Mouse (Mus musculus): ENCODE measurements around the gene Sync. TPM values are rescaled to one million over a fixed set of nuclear protein-coding genes. Genes with fewer than 3 reads are reported as not detected.

Sync gene
- polyA plus RNA-seq, 1 experiment: 0.90 TPM

DNA sequence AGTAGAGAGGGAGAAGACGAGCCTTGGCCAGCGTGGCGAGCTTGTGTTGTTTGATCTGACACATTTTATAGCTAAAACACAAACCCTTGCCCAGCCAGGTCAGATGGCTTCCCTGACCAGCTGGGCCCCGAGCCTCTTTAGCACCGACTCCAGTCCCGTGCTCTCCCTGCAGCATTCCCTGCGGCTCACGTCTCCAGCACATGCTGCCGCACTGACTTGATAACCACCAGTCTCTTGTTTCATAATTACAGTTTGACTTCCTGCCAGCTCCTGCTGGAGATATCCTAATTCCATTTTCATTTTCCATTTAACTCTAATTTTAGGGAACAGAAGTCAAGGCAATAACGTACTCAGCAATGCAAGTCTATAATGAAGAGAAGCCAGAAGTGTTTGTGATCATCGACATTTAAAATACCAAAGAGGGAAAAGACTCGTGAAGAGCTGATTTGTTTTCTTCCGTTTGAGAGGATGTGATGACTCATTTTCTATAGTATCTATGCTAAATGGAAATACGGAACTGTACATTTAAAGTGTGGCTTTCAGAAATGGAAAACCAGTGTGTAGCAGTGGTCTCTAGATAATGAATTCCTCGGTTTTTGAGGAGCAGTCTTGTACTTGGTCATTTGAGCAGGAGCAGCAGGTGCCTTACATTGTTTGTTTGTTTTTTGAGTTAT is 59.2 kb downstream of the Sync start:
- H3K27me3 ChIP-seq (ENCODE audit: control insufficient read depth, insufficient read depth, low read length, poor library complexity, severe bottlenecking): no peaks in the 10 kb centered on the region
- TF ChIP-seq POLR2A (IDR thresholded peaks at IDR 0.05; ENCODE audit: insufficient read depth, low read length) (no peak), EP300 (IDR thresholded peaks at IDR 0.05; ENCODE audit: insufficient read depth, low read depth, low read length) (no peak), CTCF (IDR thresholded peaks at IDR 0.05; ENCODE audit: low read depth, low read length) (no peak)
- peaks cover 25% of the 10 kb centered on the region for H3K36me3 ChIP-seq (ENCODE audit: control insufficient read depth, insufficient read depth, low read length, poor library complexity, severe bottlenecking)

GRCm38 (mm10) chr4:129350644-129351043 is 63.2 kb downstream of the Sync start:
- Histone ChIP-seq H3K27me3 (ENCODE audit: control insufficient read depth, insufficient read depth, low read length, poor library complexity, severe bottlenecking) (no peaks in the 10 kb centered on the region), H3K36me3 (ENCODE audit: control insufficient read depth, insufficient read depth, low read length, poor library complexity, severe bottlenecking) (peaks cover 23% of the 10 kb centered on the region), H3K9me3 (replicated peaks; ENCODE audit: control insufficient read depth, insufficient read depth, low read length, poor library complexity, severe bottlenecking) (no peaks in the 10 kb centered on the region), H3K4me1 (ENCODE audit: control insufficient read depth, insufficient read depth, low read length) (no peaks in the 10 kb centered on the region), H3K27ac (ENCODE audit: insufficient read depth, low read length) (0 out of 2 replicates have a peak overlapping the region, but pooled peaks have one; percentile 55), H3K9ac (ENCODE audit: low read depth, poor library complexity, severe bottlenecking) (no peak overlapping the region), H3K4me3 (ENCODE audit: low read depth, low read length) (no peak overlapping the region)
- TF ChIP-seq EP300 (IDR thresholded peaks at IDR 0.05; ENCODE audit: insufficient read depth, low read depth, low read length) (no peak), CTCF (IDR thresholded peaks at IDR 0.05; ENCODE audit: low read depth, low read length) (peak; percentile 88), POLR2A (IDR thresholded peaks at IDR 0.05; ENCODE audit: insufficient read depth, low read length) (no peak)

More for the DNA sequence above, 59.2 kb downstream of the Sync start:
- no peak overlapping the region for H3K27ac ChIP-seq (ENCODE audit: insufficient read depth, low read length)
- no peak overlapping the region for H3K4me3 ChIP-seq (ENCODE audit: low read depth, low read length)
- H3K9me3 ChIP-seq (replicated peaks; ENCODE audit: control insufficient read depth, insufficient read depth, low read length, poor library complexity, severe bottlenecking): no peaks in the 10 kb centered on the region
- H3K4me1 ChIP-seq (ENCODE audit: control insufficient read depth, insufficient read depth, low read length): no peaks in the 10 kb centered on the region
- no peak overlapping the region for H3K9ac ChIP-seq (ENCODE audit: low read depth, poor library complexity, severe bottlenecking)

DNA sequence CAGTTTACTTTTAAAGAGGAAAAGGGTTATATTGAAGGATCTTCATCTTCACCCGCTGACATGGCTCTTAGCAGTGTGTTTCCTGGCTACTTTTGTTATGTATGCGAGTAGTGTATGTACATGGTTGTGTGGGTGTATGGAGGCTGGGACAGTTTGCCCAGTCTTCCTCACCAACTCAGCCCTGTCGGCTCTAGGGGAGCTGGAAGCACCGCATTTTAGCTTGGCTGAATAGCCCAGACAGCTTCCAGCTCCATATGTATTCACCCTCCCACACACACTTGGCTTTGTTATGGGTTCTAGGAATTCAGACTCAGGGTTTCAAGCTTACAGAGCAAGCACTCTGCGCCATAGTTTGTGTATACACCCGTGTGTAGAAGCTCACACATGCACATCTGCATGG is 63.7 kb downstream of the Sync start:
- no peak for TF ChIP-seq POLR2A (IDR thresholded peaks at IDR 0.05; ENCODE audit: insufficient read depth, low read length)
- TF ChIP-seq CTCF (IDR thresholded peaks at IDR 0.05; ENCODE audit: low read depth, low read length): no peak
- no peak for TF ChIP-seq EP300 (IDR thresholded peaks at IDR 0.05; ENCODE audit: insufficient read depth, low read depth, low read length)
- no peaks in the 10 kb centered on the region for H3K4me1 ChIP-seq (ENCODE audit: control insufficient read depth, insufficient read depth, low read length)
- H3K27ac ChIP-seq (ENCODE audit: insufficient read depth, low read length): peak overlapping the region; percentile 55
- no peaks in the 10 kb centered on the region for H3K9me3 ChIP-seq (replicated peaks; ENCODE audit: control insufficient read depth, insufficient read depth, low read length, poor library complexity, severe bottlenecking)
- H3K27me3 ChIP-seq (ENCODE audit: control insufficient read depth, insufficient read depth, low read length, poor library complexity, severe bottlenecking): no peaks in the 10 kb centered on the region
- no peak overlapping the region for H3K9ac ChIP-seq (ENCODE audit: low read depth, poor library complexity, severe bottlenecking)
- H3K36me3 ChIP-seq (ENCODE audit: control insufficient read depth, insufficient read depth, low read length, poor library complexity, severe bottlenecking): peaks cover 24% of the 10 kb centered on the region
- no peak overlapping the region for H3K4me3 ChIP-seq (ENCODE audit: low read depth, low read length)

GRCm38 (mm10) chr4:129353176-129353575 is 65.8 kb downstream of the Sync start:
- Histone ChIP-seq H3K27ac (ENCODE audit: insufficient read depth, low read length) (0 out of 2 replicates have a peak overlapping the region, but pooled peaks have one; percentile 25), H3K4me3 (ENCODE audit: low read depth, low read length) (no peak overlapping the region), H3K36me3 (ENCODE audit: control insufficient read depth, insufficient read depth, low read length, poor library complexity, severe bottlenecking) (peaks cover 37% of the 10 kb centered on the region), H3K9ac (ENCODE audit: low read depth, poor library complexity, severe bottlenecking) (peak overlapping the region; percentile 42; the same call in 1 of the 2 replicates), H3K4me1 (ENCODE audit: control insufficient read depth, insufficient read depth, low read length) (no peaks in the 10 kb centered on the region), H3K9me3 (replicated peaks; ENCODE audit: control insufficient read depth, insufficient read depth, low read length, poor library complexity, severe bottlenecking) (no peaks in the 10 kb centered on the region), H3K27me3 (ENCODE audit: control insufficient read depth, insufficient read depth, low read length, poor library complexity, severe bottlenecking) (no peaks in the 10 kb centered on the region)
- no peak for TF ChIP-seq EP300 (IDR thresholded peaks at IDR 0.05; ENCODE audit: insufficient read depth, low read depth, low read length)

GRCm38 (mm10) chr4:129354236-129354635 is 66.8 kb downstream of the Sync start:
- Histone ChIP-seq H3K9me3 (replicated peaks; ENCODE audit: control insufficient read depth, insufficient read depth, low read length, poor library complexity, severe bottlenecking) (no peaks in the 10 kb centered on the region), H3K4me3 (ENCODE audit: low read depth, low read length) (no peak overlapping the region), H3K9ac (ENCODE audit: low read depth, poor library complexity, severe bottlenecking) (no peak overlapping the region), H3K27ac (ENCODE audit: insufficient read depth, low read length) (no peak overlapping the region), H3K36me3 (ENCODE audit: control insufficient read depth, insufficient read depth, low read length, poor library complexity, severe bottlenecking) (peaks cover 41% of the 10 kb centered on the region), H3K4me1 (ENCODE audit: control insufficient read depth, insufficient read depth, low read length) (no peaks in the 10 kb centered on the region), H3K27me3 (ENCODE audit: control insufficient read depth, insufficient read depth, low read length, poor library complexity, severe bottlenecking) (no peaks in the 10 kb centered on the region)
- TF ChIP-seq POLR2A (IDR thresholded peaks at IDR 0.05; ENCODE audit: insufficient read depth, low read length) (no peak), CTCF (IDR thresholded peaks at IDR 0.05; ENCODE audit: low read depth, low read length) (no peak), EP300 (IDR thresholded peaks at IDR 0.05; ENCODE audit: insufficient read depth, low read depth, low read length) (no peak)

DNA sequence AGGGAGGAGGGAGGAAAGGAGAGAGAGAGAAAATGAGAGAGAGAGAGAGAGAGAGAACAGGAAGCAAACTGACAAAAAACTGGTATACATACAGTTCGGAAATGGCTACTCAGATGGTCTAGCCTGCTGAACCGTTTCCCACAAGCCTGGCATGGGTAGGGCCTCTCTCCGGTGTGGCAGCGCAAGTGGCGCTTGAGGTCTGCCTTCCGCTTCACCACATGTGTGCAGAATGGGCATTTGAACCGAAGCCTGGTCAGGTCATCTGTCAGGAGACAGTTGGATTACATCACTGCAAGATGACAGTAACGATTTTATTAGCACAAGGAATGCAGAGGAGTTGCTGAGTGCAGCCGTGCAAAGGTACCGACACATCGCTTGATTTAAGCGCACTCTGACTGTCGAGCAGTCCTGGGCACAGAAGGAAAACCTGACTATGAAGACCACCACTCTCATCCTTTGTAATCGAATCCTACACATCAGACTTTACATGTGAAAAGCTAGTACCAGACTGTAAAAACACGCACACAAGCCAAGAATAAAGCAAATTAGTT is 70.3 kb downstream of the Sync start:
- H3K9ac ChIP-seq (ENCODE audit: low read depth, poor library complexity, severe bottlenecking): no peak overlapping the region
- peaks cover 52% of the 10 kb centered on the region for H3K36me3 ChIP-seq (ENCODE audit: control insufficient read depth, insufficient read depth, low read length, poor library complexity, severe bottlenecking)
- TF ChIP-seq CTCF (IDR thresholded peaks at IDR 0.05; ENCODE audit: low read depth, low read length): no peak
- no peak for TF ChIP-seq POLR2A (IDR thresholded peaks at IDR 0.05; ENCODE audit: insufficient read depth, low read length)
- TF ChIP-seq EP300 (IDR thresholded peaks at IDR 0.05; ENCODE audit: insufficient read depth, low read depth, low read length): no peak
- H3K4me3 ChIP-seq (ENCODE audit: low read depth, low read length): no peak overlapping the region
- H3K27ac ChIP-seq (ENCODE audit: insufficient read depth, low read length): no peak overlapping the region
- no peaks in the 10 kb centered on the region for H3K9me3 ChIP-seq (replicated peaks; ENCODE audit: control insufficient read depth, insufficient read depth, low read length, poor library complexity, severe bottlenecking)
- H3K27me3 ChIP-seq (ENCODE audit: control insufficient read depth, insufficient read depth, low read length, poor library complexity, severe bottlenecking): no peaks in the 10 kb centered on the region
- no peaks in the 10 kb centered on the region for H3K4me1 ChIP-seq (ENCODE audit: control insufficient read depth, insufficient read depth, low read length)

Other genes with a start within 250 kb of the Sync start
- 38.8 and 43.4 TPM in 2 replicates for gene Rnf19b, start 229.3 kb upstream of the Sync start, polyA plus RNA-seq (2011; ENCODE audit: insufficient read depth, insufficient read length, low read depth, missing spikeins)
- gene Tmem54, start 182.1 kb upstream of the Sync start, polyA plus RNA-seq (2011; ENCODE audit: insufficient read depth, insufficient read length, low read depth, missing spikeins): 6.9 and 8.9 TPM in 2 replicates
- 0.88 and 1.5 TPM in 2 replicates for gene Hpca, start 165.6 kb upstream of the Sync start, polyA plus RNA-seq (2011; ENCODE audit: insufficient read depth, insufficient read length, low read depth, missing spikeins)
- 2.7 and 3.3 TPM in 2 replicates for gene Fndc5, start 150.6 kb upstream of the Sync start, polyA plus RNA-seq (2011; ENCODE audit: insufficient read depth, insufficient read length, low read depth, missing spikeins)
- gene S100pbp, start 97.9 kb upstream of the Sync start, polyA plus RNA-seq (2011; ENCODE audit: insufficient read depth, insufficient read length, low read depth, missing spikeins): 80.0 and 83.5 TPM in 2 replicates
- gene Yars, start 97.9 kb upstream of the Sync start, polyA plus RNA-seq (2011; ENCODE audit: insufficient read depth, insufficient read length, low read depth, missing spikeins): 90.6 and 99.8 TPM in 2 replicates
- 50.2 and 55.1 TPM in 2 replicates for gene C77080, start 26.2 kb upstream of the Sync start, polyA plus RNA-seq (2011; ENCODE audit: insufficient read depth, insufficient read length, low read depth, missing spikeins)
- 375 and 419 TPM in 2 replicates for gene Rbbp4, start 47.8 kb downstream of the Sync start, polyA plus RNA-seq (2011; ENCODE audit: insufficient read depth, insufficient read length, low read depth, missing spikeins)
- gene Zbtb8os, start 48.1 kb downstream of the Sync start, polyA plus RNA-seq (2011; ENCODE audit: insufficient read depth, insufficient read length, low read depth, missing spikeins): 138 and 146 TPM in 2 replicates
- gene Zbtb8a, start 90.5 kb downstream of the Sync start, polyA plus RNA-seq (2011; ENCODE audit: insufficient read depth, insufficient read length, low read depth, missing spikeins): 20.7 and 21.1 TPM in 2 replicates
- 4.2 and 4.8 TPM in 2 replicates for gene Zbtb8b, start 153.2 kb downstream of the Sync start, polyA plus RNA-seq (2011; ENCODE audit: insufficient read depth, insufficient read length, low read depth, missing spikeins)
- gene Bsdc1, start 174.0 kb downstream of the Sync start, polyA plus RNA-seq (2011; ENCODE audit: insufficient read depth, insufficient read length, low read depth, missing spikeins): 31.6 and 36.4 TPM in 2 replicates
- not detected in 2 replicates for gene Tssk3, start 203.4 kb downstream of the Sync start, polyA plus RNA-seq (2011; ENCODE audit: insufficient read depth, insufficient read length, low read depth, missing spikeins)
- not detected in 2 replicates for gene Fam229a, start 203.6 kb downstream of the Sync start, polyA plus RNA-seq (2011; ENCODE audit: insufficient read depth, insufficient read length, low read depth, missing spikeins)
- 379 and 434 TPM in 2 replicates for gene Marcksl1, start 226.0 kb downstream of the Sync start, polyA plus RNA-seq (2011; ENCODE audit: insufficient read depth, insufficient read length, low read depth, missing spikeins)